Mouse (Mus musculus): ENCODE measurements at regions not wholly inside any gene's neighbourhood (a gene's known extent, or its start where the extent isn't known, plus 50 kb on each side); places are given as distances from the start of the nearest gene placed in this dataset.

DNA sequence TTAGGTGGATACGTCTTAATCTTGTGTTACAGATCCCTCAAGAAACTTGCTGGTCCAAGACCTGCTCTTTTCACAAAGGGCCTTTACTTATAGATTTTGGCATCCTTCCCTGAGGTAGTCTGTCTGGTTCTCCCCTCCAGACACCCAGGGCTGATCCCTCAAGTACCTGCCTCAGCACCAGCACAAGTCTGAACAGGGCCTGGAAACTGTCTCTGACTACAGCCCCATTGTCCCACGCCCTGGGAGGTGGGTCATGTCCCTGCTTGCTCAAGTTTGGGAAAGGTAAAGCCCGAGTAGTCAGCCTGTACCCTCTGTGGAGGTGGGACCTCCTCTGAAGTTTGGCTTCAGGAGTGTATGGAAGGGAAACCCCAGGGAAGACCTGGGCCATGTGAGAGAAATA is 323.3 kb downstream of the Gm49356 start:
- no peak for DNase-seq (ENCODE audit: low spot score)

DNA sequence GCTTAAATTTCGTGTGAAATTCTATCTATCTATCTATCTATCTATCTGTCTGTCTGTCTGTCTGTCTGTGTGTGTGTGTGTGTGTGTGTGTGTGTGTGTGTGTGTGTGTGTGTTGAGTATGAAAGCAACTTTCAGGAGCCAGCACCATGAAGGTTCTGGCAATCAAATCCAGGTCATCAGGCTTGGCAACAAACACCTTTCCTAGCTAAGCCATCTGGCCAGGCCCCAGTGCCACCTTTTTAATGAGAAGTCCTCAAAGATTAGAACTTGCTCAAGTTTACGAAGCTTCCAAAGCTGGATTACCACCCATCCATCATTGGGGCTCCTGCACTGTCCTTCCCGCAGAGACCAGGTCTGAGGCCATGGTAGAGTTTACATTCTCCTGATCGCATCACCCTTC is 325.0 kb downstream of the Gm49356 start:
- DNase-seq (ENCODE audit: low spot score): no peak

DNA sequence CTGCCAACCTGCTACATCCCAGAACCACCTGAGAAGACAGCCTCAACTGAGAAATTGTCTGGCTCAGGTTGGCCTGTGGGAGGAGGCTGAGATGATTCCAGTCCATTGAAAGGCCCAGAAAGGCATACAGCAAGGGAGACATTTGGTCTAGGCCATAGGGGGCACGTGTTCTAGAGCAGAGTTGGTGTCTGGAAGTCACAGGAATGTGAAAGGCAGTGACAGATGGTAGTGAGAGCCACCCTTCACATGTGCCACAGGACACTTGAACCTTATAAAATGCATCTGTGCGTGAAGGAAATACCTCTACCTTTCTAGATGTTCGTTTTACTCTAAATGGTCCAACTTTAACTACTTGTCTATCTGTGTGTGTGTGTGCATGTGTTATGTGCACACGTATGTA is 326.1 kb downstream of the Gm49356 start:
- no peak for DNase-seq (ENCODE audit: low spot score)

DNA sequence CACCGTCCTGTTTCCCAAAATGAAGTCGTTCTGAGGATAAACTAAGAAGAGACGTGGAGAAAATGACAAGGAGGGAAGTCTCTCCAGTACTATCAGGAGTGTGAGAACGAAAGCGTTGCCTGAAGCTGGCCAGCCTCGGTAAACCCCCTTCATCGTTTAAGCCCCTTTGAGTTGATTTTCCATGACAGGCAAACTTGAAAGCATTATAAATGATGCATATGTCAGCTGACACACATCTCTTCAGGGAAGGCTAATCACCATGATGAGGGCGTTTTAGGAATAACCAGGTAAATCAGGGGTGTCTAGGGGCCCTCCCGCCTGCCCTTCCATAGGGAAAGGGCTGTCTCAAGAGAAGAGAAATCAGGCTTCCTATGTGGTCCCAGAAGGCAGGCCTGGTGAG is 328.4 kb downstream of the Gm49356 start:
- no peak for DNase-seq (ENCODE audit: low spot score)

DNA sequence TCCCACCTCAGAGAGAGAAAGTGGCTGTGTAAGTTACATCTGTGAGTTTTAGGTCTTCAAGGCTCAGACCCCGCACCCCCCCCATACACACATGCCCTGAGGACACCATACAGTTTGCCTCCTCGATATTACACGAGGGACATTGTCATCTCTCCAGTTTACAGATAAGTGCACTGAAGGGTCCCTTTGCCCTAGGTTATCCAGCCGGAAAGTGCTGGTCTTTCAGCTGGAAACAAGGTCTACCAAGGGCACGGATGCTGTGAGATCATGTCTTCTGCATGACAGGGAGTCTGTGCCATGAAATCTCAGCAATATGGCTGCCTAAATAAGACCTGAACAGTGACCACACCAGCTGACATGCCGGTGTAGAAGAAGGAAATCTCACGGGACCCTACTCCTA is 329.8 kb downstream of the Gm49356 start:
- no peak for DNase-seq (ENCODE audit: low spot score)

DNA sequence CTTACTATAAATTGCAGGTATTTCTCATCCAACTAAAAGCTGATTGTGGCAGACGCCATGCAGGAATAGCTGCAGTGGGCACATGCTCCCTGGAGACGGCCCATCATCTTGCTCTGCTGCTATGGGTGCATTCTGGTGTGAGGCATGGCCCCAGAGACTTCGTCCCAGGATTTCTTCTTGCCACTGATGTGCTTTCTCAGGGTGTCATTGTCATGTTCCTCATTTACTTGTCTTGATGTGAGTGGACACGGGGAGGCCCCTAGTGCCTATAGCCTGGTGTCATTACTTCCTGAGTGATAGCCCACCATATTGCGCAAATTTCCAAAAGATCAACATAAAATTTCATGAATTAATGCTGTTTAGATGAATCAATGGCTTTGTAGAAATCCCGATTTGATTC is 336.5 kb downstream of the Gm49356 start:
- DNase-seq (ENCODE audit: low spot score): no peak

DNA sequence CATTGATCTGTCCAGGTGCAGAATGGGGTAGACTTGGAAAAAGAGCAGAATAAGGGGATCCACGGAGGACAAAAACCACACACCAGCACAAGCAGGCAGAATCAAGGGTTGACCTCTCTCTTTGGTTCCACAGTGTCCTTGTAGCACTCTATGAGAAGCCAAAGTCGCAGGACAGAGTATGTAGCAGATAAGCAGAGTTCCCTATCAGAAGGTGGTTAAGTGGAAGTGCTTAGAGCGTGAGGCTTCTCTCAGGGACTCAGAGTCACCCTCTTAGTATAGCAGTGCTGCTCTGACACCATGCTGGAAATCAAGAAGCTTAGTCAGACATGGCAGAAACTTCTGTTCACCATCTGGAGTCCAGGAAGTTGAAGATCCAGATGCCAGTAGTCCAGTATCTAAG is 338.2 kb downstream of the Gm49356 start:
- DNase-seq (ENCODE audit: low spot score): no peak

DNA sequence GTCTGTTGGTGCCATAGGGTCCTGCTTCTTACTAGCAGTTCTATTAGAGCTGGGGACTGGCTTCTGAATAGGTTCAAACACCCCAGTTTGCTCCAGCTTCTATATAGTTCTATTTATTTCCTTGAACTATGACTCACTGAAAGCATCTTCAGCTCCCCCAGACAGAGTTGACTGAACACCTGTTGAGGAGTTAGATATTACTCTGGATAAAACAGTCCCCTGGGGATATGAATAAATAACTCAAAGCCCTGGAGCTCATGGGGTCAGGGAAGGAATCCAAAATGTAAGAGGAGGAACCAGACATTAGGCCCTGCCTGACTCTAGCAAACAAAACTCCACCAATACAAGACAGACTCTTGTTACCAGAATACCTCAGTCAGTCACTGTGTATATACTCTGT is 341.4 kb downstream of the Gm49356 start:
- DNase-seq (ENCODE audit: low spot score): no peak

DNA sequence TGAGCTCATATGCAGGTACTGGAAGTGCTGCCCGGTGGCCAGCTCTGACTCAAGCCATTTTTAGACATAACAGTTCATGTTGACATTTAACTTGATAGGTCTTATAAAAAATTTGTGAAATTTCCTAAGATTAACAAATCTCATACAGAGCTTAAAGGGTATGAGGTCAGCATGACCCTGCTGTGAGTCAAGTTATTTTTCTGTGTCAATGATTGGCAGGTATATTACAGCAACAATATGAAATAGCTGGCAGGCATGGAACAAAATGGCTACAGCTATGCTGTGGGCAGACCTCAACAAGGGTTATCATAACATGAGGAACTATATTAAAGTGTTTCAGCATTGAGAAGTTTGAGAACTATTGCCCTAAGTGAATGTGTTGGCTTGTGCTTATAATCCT is 342.6 kb downstream of the Gm49356 start:
- no peak for DNase-seq (ENCODE audit: low spot score)

DNA sequence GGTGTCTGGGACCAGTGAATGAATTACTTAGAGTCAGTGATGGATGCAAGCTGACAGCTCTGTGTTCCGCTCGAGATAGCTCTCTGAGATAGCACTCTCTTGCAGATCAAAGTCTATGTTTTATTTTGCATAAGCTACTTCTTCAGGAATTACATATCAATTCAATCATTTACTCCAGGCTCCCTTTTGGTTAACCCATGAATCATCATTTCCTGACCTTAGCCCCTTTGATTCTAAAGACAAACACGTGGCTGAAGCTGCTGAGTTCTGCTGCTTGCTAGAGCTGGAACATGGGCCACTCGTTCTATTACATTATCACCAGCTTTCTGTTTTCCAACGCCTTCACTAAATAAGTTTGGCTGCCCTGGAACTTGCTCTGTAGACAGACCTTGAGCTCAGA is 343.2 kb downstream of the Gm49356 start:
- no peak for DNase-seq (ENCODE audit: low spot score)

DNA sequence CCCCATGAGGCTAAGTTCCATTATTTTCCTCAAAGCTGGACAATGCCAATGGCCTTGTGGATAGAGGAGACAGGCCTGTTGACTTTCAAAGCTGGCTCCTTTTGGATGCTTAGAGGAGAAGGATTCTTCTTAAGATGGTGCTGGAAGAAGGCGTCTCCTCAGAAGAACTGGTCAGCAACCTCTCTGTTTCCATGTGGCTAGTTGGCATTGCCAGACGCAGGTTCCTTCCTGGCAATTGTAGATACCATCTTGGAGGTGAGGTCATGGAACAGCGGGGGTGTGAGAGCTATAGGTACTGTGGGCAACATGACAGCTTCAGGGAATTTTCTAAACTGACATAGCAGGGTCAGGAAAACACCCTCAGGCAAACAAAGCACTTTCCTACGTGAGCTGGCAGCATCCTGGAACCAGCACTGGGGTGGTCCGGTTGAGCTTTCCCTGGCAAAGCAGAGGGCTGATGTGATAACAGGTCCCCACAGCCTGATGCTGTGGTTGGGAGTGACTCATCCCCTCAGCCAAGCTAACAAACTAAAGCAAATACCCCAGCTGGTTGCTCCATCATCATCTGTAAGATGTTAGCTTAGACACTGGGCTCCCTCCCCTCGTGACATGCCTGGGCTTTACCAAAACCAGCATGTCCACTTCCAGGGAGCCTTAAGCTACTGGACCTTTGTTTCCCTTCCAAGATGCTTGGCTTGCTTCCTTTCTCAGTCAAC is 348.5 kb downstream of the Gm49356 start:
- DNase-seq (ENCODE audit: low spot score): no peak

DNA sequence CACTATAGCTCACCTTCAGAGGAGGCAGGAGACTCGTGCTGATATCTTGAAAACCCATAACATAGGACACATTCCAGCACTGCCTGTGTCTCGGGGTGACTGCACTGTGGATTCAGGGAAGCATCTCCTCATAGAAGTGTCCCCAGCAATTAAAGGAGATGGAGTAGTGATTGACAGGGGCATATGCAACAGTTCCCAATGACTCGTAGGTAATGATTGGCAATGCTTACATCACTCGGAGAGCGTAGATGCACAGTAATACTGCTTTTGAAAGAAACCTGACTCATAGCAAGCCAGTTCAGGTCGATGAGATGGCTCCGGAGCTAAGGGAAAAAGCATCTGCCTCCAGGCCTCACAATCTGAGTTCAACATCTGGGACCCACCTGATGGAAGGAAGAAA is 352.7 kb downstream of the Gm49356 start:
- no peak for DNase-seq (ENCODE audit: low spot score)

DNA sequence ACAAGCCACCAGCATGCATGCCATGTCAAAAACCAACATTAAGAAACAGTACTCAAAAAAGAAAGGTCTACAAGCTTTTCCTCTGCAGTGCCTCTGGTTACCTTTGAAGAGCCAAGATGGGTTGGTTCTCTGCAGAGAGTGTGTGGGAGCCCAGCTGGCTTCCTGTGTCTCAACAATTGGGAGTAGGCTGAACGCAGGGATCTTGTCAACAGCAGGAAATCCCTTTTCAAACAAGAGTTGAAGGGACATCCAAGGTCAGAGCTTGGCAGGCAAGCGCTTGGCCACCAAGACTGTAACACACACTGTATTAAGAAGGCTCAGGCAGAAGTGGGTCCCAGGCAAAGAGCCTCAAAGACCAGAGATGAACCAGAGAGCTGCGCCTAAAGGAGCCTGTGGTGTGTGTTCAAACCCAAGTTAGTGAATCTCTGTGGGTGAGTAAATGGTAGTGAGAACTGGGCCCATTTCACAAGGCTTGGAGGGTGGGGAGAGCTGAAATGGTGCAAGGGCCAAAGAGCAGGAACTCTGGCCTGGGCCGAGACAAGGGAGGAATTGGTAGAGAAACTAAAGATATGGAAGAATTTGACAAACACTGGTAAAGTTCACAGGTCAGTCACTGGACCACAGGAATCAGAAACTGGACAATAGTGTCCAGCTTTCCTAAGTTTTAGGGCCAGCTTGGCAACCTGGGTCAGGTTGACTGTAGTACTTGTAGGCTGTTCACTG is 357.0 kb downstream of the Gm49356 start:
- DNase-seq (ENCODE audit: low spot score): peak; percentile 27

DNA sequence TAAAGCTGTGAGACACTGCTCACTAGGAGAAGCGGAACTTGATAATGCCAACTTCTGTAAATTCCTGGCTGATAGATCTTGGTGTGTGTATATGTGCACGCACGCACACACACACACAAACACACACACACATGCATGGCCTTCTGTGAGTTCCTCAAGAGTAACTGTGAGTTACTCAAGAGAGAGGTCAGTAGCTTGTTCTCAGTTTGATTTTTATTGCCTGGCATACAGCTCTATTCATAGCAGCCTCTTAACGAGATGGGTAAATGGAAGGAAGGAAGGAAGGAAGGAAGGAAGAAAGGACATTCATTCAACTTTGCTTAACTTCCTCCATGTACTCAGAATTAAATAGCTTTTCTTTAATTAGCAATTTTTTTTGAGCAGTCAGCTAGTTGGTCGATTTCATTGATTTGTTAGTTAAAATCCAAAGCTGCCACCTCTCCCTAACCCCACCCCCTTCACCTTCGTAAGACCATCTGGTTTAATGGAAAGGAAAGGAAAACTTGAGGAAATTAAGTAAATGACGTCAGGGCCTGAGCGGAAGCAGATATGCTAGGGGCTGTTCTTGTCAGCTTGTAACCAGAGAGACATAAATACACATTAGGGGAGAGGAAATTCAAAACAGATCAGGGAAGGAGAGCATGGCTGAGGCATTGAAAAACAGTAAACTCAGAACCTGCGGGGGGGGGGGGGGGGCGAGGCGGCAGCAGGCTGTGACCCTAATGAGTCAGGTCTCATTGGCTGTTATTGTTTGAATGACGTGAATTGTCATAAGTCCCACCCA is 359.6 kb downstream of the Gm49356 start:
- no peak for DNase-seq (ENCODE audit: low spot score)

DNA sequence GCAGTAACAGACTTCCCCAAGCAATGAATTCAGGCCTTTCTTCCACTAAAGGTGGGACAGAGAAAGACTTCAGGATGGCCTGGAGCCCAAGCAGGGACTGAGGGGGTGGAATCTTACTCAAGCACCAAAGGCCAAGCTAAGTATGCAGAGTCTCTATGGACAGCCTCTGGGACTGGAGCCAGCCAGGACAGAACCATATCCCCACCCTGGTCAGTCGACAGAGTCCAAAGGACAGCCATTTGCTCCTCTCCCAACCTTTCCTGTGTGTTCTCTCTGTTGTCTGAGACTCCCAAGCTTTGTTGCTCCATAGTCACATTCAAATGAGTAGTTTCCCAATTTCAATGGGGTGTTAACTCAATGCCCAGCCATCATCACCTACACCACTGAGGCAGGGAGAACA is 372.3 kb downstream of the Gm49356 start:
- no peak for DNase-seq (ENCODE audit: low spot score)

DNA sequence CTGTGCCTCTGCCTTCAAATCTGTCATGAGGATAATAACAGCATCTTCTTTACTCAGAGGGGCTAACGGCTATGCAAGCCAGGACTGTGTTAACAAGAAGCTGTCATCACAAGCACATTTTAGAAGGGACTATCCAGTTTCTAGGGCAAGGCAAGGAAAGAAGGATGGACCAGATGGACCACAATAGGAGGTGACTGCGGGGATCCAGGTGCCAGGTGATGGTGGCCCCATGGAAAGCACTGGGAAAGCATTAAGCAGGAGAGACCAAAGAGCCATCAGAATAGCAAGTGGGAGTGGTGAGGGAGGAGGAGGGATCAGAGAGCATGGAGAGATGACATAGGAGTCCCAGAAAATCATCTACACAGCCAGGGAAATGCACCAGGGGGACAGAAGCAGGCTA is 373.3 kb downstream of the Gm49356 start:
- no peak for DNase-seq (ENCODE audit: low spot score)

DNA sequence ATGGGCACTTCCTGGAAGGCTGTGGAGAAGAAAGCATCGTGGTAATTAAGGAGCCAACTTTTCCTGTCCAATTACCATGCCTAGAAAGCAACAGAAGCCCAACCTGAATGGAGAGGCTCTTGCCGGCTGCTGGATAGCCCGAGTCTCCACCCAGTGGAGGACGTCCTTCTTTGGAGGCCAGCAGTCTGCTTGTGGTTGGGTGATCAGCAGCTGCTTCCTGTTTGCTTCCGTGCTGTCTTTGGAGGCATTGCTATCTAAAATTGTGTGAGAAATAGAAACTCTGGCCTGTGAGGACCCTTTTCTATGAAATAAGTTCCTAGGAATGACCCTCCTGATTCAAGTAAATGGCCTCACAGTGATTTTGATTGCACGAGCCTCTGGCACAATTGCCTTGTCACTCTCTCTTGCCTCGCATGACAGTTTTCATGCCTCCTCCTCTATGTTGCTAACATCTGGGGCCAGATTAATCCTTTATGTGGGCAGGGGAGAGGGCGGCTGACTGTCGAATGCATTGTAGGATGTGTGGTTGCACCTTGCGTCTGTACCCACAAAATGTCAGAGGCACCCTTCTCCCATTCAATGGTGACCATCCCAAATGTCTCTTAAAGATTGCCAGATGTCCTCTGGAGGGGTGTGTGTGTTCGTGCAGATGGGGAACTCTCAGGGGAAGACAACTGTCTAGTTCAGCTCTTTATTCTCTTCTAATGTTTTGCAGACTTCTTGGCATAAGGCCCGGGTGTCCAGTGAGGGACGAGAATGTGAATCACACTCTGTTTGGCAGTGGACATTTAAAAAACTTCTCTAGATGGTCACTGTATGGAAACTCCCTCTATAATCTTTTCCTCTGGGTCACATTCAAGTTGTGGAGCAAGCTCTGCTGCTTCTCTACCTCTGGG is 374.6 kb downstream of the Gm49356 start:
- DNase-seq (ENCODE audit: low spot score): peak; percentile 48
